Mouse (Mus musculus) v-Abl transformed pro-B cells (cell line): ENCODE measurements around the gene Myh9.

ENCODE experiments used
- in situ Hi-C, 2 experiments: fragments of 400-800 bp; cut with MboI; formaldehyde crosslinking; loops; one replicate each; pipeline ENCODE4 v1.15.1; 2025; ENCODE audit not compliant: unreplicated experiment in 2 of 2

Myh9 gene

GRCm38 (mm10) chr15:77796409-77797035 is 45.5 kb downstream of the Myh9 start:
- in situ Hi-C loops, result loop anchor here (25.0 kb wide), 2 partner anchors 366 to 566 kb away; partner anchors contain the start of gene Ift27 (in 1 of the 2)

- in situ Hi-C loops, result loop anchor here (5.0 to 25.0 kb wide), 3 partner anchors 52 to 567 kb away; partner anchors contain the start of gene Ift27 (in 1 of the 2)
Measured at GRCm38 (mm10) chr15:77794908-77795356, 47.0 kb downstream of the Myh9 start.

- in situ Hi-C loops, result loop anchor here (5.0 to 25.0 kb wide), 3 partner anchors 53 to 568 kb away; partner anchors contain the start of gene Ift27 (in 1 of the 2)
Measured at GRCm38 (mm10) chr15:77794138-77794907, 47.7 kb downstream of the Myh9 start.

GRCm38 (mm10) chr15:77793554-77793953 is 48.4 kb downstream of the Myh9 start:
- in situ Hi-C loops, result loop anchor here (5.0 to 25.0 kb wide), 3 partner anchors 54 to 569 kb away; partner anchors contain the start of gene Ift27 (in 1 of the 2)

- in situ Hi-C loops, result loop anchor here (5.0 to 25.0 kb wide), 3 partner anchors 54 to 569 kb away; partner anchors contain the start of gene Ift27 (in 1 of the 2)
Measured at GRCm38 (mm10) chr15:77793094-77793493, 48.9 kb downstream of the Myh9 start.

GRCm38 (mm10) chr15:77792056-77792455 is 49.9 kb downstream of the Myh9 start:
- in situ Hi-C loops, result loop anchor here (5.0 to 25.0 kb wide), 3 partner anchors 55 to 570 kb away; partner anchors contain the start of gene Ift27 (in 1 of the 2)

GRCm38 (mm10) chr15:77790656-77791405 is 51.1 kb downstream of the Myh9 start:
- in situ Hi-C loops, result loop anchor here (5.0 to 25.0 kb wide), 3 partner anchors 56 to 571 kb away; partner anchors contain the start of gene Ift27 (in 1 of the 2)

- in situ Hi-C loops, result loop anchor here (25.0 kb wide), 2 partner anchors 373 to 573 kb away; partner anchors contain the start of gene Ift27 (in 1 of the 2)
Measured at GRCm38 (mm10) chr15:77789186-77789585, 52.8 kb downstream of the Myh9 start.

- in situ Hi-C loops, result loop anchor here (25.0 kb wide), 2 partner anchors 374 to 574 kb away; partner anchors contain the start of gene Ift27 (in 1 of the 2)
Measured at GRCm38 (mm10) chr15:77788356-77788755, 53.6 kb downstream of the Myh9 start.

GRCm38 (mm10) chr15:77785807-77786206 is 56.2 kb downstream of the Myh9 start:
- in situ Hi-C loops, result loop anchor here (25.0 kb wide), 2 partner anchors 376 to 576 kb away; partner anchors contain the start of gene Ift27 (in 1 of the 2)

- in situ Hi-C loops, result loop anchor here (25.0 kb wide), 2 partner anchors 378 to 578 kb away; partner anchors contain the start of gene Ift27 (in 1 of the 2)
Measured at GRCm38 (mm10) chr15:77784039-77784824, 57.7 kb downstream of the Myh9 start.

- in situ Hi-C loops, result loop anchor here (25.0 kb wide), 2 partner anchors 380 to 580 kb away; partner anchors contain the start of gene Ift27 (in 1 of the 2)
Measured at GRCm38 (mm10) chr15:77782449-77783014, 59.4 kb downstream of the Myh9 start.

GRCm38 (mm10) chr15:77775186-77775963 is 66.6 kb downstream of the Myh9 start:
- in situ Hi-C loops, result loop anchor here (5.0 to 25.0 kb wide), 3 partner anchors 142 to 587 kb away; partner anchors contain the start of gene Ift27 (in 1 of the 2)

- in situ Hi-C loops, result loop anchor here in 1 of 2 experiments (5.0 to 25.0 kb wide), 2 partner anchors 143 to 388 kb away; partner anchors contain the start of gene Ift27
Measured at GRCm38 (mm10) chr15:77774303-77774702, 67.7 kb downstream of the Myh9 start.

GRCm38 (mm10) chr15:77773099-77773915 is 68.7 kb downstream of the Myh9 start:
- in situ Hi-C loops, result loop anchor here in 1 of 2 experiments (5.0 to 25.0 kb wide), 2 partner anchors 144 to 389 kb away; partner anchors contain the start of gene Ift27

- in situ Hi-C loops, result loop anchor here in 1 of 2 experiments (5.0 to 25.0 kb wide), 2 partner anchors 146 to 391 kb away; partner anchors contain the start of gene Ift27
Measured at GRCm38 (mm10) chr15:77770942-77771341, 71.0 kb downstream of the Myh9 start.

- in situ Hi-C loops, result loop anchor here in 1 of 2 experiments (5.0 to 25.0 kb wide), 2 partner anchors 147 to 392 kb away; partner anchors contain the start of gene Ift27
Measured at GRCm38 (mm10) chr15:77770341-77770740, 71.6 kb downstream of the Myh9 start.
